Mouse (Mus musculus) forebrain, embryonic 14.5 days (tissue): ENCODE measurements around the gene Gm20388. TPM values are rescaled to one million over a fixed set of nuclear protein-coding genes. Genes with fewer than 3 reads are reported as not detected.

Experiments
- ATAC-seq: fragments of 200-750 bp; cut with Nextera tagmentation; 2 replicates; pipeline ENCODE4 v1.8.0; 2017; ENCODE audit warnings: mild to moderate bottlenecking, moderate library complexity
- DNase-seq: peaks from one replicate; pipeline ENCODE4 v3.0.0-alpha.2; 2015; ENCODE audit warnings: low spot score
- H3K27ac ChIP-seq: fragments of 300-500 bp; sonication (generic); 2 replicates; pipeline ENCODE4 v1.5.1; 2014; ENCODE audit warnings: low read depth, mild to moderate bottlenecking, control low read depth, low read length, moderate library complexity
- H3K27me3 ChIP-seq: fragments of 300-500 bp; sonication (generic); replicated peaks from 2 replicates; pipeline ENCODE4 v1.6.1; 2014; ENCODE audit warnings: low read length, control low read depth, mixed read lengths; ENCODE audit not compliant: control insufficient read depth, insufficient read depth
- H3K36me3 ChIP-seq: fragments of 300-500 bp; sonication (generic); 2 replicates; pipeline ENCODE4 v1.6.1; 2014; ENCODE audit warnings: low read length, control low read depth; ENCODE audit not compliant: control insufficient read depth, insufficient read depth
- H3K4me1 ChIP-seq: fragments of 300-500 bp; sonication (generic); 2 replicates; pipeline ENCODE4 v1.6.1; 2014; ENCODE audit warnings: antibody characterized with exemption, low read length, control low read depth; ENCODE audit not compliant: control insufficient read depth, insufficient read depth
- H3K4me2 ChIP-seq: fragments of 300-500 bp; sonication (generic); 2 replicates; pipeline ENCODE4 v1.6.1; 2014; ENCODE audit warnings: mild to moderate bottlenecking, control low read depth, low read length
- H3K4me3 ChIP-seq: fragments of 300-500 bp; sonication (generic); 2 replicates; pipeline ENCODE4 v1.5.1; 2014; ENCODE audit warnings: low read depth, low read length, control low read depth
- H3K9ac ChIP-seq: fragments of 300-500 bp; sonication (generic); 2 replicates; pipeline ENCODE4 v1.6.1; 2014; ENCODE audit warnings: mild to moderate bottlenecking, low read length, control low read depth, moderate library complexity
- H3K9me3 ChIP-seq: fragments of 300-500 bp; sonication (generic); replicated peaks from 2 replicates; pipeline ENCODE4 v1.6.1; 2016; ENCODE audit warnings: low read length, control low read depth, mixed read lengths; ENCODE audit not compliant: control insufficient read depth
- WGBS: fragments of 180-500 bp; shearing (Covaris S2); extraction: QIAGEN DNeasy Blood & Tissue Kit; methylation state at CpG from one replicate; pipeline ENCODE4 v1.1.7; 2014; 5-methylcytosine and 5-hydroxymethylcytosine counted together
- polyA plus RNA-seq: library from polyadenylated mRNA; unstranded; fragments of >200 nt; fragmentation: Nextera tagmentation; extraction: Ambion mirVana; gene quantifications from 2 replicates; pipeline ENCODE4 v1.2.1, GENCODE M21; 2014

Gene Gm20388
- polyA plus RNA-seq, 1 experiment from 2014 or later: 7.4 TPM

DNA sequence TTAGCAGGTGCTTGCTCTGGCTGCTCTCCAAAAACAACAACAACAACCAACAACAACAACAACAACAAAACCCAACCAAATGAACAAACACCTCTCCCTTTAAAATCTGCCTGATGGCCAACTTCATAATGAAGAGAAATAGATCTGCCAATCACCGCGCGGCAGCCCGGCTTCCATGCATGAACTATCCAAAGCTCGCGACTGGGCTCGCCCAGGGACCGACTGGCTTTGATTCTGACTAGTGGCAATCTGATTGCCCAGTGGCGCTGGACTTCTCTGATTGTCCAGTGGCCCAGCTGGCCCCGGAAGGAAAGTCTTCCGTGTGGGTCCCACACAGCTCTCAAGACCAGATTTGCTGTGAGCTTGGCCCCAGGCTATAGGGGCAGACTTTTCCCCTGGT, 825.8 kb downstream of the Gm20388 start:
- ATAC-seq: peak; percentile 57

DNA sequence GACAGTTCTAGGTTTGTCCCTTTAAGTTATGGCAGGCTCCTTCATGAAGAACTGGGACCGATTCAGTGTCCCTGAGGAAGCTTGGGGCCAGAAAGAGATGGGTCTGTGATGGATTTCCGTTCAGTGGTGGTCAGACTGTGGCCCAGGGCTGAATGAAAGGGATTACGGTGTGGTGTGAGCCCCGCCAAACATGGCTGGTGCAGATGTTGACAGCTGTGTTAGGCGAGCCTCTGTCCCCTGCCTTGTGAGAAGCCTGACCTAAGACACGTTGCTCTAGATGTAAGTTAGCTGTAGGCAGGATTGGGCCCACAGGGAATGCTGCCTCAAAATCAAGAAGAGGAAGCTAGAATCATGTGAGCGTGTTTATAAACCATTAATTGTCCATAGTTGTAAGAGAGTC, 826.5 kb downstream of the Gm20388 start:
- Histone ChIP-seq H3K9ac (no peak overlapping the region), H3K27me3 (peaks cover 24% of the 10 kb centered on the region), H3K36me3 (no peaks in the 10 kb centered on the region), H3K27ac (no peak overlapping the region), H3K4me2 (no peak overlapping the region), H3K4me3 (no peak overlapping the region), H3K9me3 (no peaks in the 10 kb centered on the region), H3K4me1 (peaks cover 6% of the 10 kb centered on the region)
- 62% methylated on average over 7 of the region's 7 CpGs for WGBS
- DNase-seq: no peak
- ATAC-seq: no peak

More for the DNA sequence above, 825.8 kb downstream of the Gm20388 start:
- no peaks in the 10 kb centered on the region for H3K9me3 ChIP-seq
- peak overlapping the region; percentile 46 for H3K4me3 ChIP-seq
- H3K4me1 ChIP-seq: peaks cover 6% of the 10 kb centered on the region
- H3K27me3 ChIP-seq: peaks cover 24% of the 10 kb centered on the region
- H3K36me3 ChIP-seq: no peaks in the 10 kb centered on the region
- peak; percentile 44 for DNase-seq
- no peak overlapping the region for H3K27ac ChIP-seq
- WGBS: 2% methylated on average over 11 of the region's 11 CpGs
- peak overlapping the region; percentile 92 for H3K4me2 ChIP-seq
- H3K9ac ChIP-seq: peak overlapping the region; percentile 54

DNA sequence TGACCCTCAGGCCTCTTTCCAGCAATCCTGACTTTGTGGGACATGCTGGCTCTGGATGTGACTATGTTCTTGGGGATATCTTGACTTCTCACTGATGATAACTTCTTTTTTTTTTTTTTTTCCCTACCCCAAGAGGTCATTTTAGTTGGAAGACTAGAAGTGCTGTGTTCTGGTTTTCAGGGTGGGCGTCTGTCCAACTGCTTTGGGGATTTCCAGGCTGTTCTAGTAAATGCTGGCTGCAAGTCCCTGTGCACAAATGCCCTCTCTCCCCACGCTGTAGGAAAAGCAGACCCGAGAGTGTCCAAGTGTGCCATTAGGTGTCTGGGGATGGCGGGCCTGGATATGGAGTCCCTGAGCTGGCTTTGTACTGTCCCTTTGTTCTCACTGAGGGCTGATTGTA, 828.1 kb downstream of the Gm20388 start:
- H3K36me3 ChIP-seq: no peaks in the 10 kb centered on the region
- no peak overlapping the region for H3K4me3 ChIP-seq
- no peak overlapping the region for H3K9ac ChIP-seq
- ATAC-seq (no peak), DNase-seq (no peak)
- peaks cover 6% of the 10 kb centered on the region for H3K4me1 ChIP-seq
- WGBS: 75% methylated on average over 4 of the region's 4 CpGs
- H3K4me2 ChIP-seq: no peak overlapping the region
- no peak overlapping the region for H3K27ac ChIP-seq
- H3K27me3 ChIP-seq: peaks cover 24% of the 10 kb centered on the region; the same call in 1 of the 2 replicates
- H3K9me3 ChIP-seq: no peaks in the 10 kb centered on the region

DNA sequence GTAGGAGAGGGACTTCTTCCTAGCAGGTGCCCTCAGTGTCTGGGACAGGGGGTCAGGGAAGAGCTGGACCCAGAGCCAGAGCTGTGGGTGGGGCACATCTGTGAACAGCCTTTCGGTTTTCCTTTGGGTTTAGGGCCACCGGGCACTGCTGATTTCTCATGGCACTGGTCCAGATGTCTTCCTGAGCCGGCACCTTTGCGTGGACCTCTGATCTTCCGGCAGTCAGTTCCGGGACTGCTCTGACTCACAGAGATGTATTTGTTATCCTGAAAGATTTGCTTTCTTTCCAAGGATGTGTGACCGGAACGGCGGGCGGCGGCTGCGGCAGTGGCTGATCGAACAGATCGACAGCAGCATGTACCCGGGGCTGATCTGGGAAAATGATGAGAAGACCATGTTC, 828.9 kb downstream of the Gm20388 start:
- Histone ChIP-seq H3K4me1 (peaks cover 6% of the 10 kb centered on the region), H3K27ac (no peak overlapping the region), H3K4me3 (no peak overlapping the region), H3K9ac (no peak overlapping the region), H3K27me3 (peaks cover 22% of the 10 kb centered on the region; the same call in 1 of the 2 replicates), H3K4me2 (no peak overlapping the region), H3K36me3 (no peaks in the 10 kb centered on the region), H3K9me3 (no peaks in the 10 kb centered on the region)
- ATAC-seq: no peak
- DNase-seq: no peak
- 94% methylated on average over 15 of the region's 15 CpGs for WGBS

DNA sequence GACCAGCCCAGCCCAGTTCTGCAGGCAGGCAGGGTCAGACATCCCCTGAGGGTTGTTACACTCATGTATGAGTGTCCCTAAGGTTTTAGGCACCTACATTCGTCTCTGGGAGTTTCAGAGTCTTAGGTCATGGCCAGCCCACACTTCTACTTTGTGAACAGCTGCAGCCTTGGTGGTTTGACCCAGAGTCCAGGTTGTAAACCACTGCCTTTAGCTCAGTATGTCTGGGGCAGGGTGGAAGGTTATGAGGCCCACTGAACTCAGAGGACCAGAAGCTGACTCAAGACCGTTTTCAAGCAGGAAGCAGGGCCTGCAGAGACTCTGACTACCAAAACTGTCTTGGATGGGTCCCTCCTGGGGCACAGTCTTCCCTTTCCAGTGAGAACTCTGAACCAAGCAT, 829.9 kb downstream of the Gm20388 start:
- no peak overlapping the region for H3K4me2 ChIP-seq
- WGBS: 69% methylated on average over 2 of the region's 2 CpGs
- H3K9me3 ChIP-seq: no peaks in the 10 kb centered on the region
- no peak overlapping the region for H3K4me3 ChIP-seq
- no peaks in the 10 kb centered on the region for H3K36me3 ChIP-seq
- H3K4me1 ChIP-seq: peaks cover 5% of the 10 kb centered on the region
- peaks cover 16% of the 10 kb centered on the region; the same call in 1 of the 2 replicates for H3K27me3 ChIP-seq
- DNase-seq (no peak), ATAC-seq (no peak)
- H3K27ac ChIP-seq: no peak overlapping the region
- H3K9ac ChIP-seq: no peak overlapping the region

DNA sequence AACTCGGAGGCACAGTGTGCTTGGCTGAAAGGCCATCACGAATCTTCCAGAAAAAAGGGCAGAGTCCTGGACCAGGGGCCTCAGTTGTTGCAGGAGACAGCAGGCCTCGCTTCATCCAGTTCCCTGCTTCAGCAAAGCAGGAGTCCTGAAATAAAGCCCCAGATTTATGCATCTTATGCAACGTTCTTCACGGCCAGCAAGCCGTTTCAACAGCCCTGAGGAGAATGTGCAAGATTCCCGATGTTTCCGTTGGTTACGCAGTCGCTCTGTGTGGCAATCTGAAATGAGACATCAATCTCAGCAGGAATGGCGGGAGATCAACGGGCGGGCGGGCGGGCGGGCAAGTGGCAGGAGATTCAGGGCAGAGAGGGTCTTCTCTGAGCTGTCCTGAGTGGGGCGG, 830.4 kb downstream of the Gm20388 start:
- Histone ChIP-seq H3K36me3 (no peaks in the 10 kb centered on the region), H3K27ac (no peak overlapping the region), H3K27me3 (peaks cover 12% of the 10 kb centered on the region; the same call in 1 of the 2 replicates), H3K4me3 (no peak overlapping the region), H3K4me2 (no peak overlapping the region), H3K4me1 (0 out of 2 replicates have a peak, but pooled peaks cover 3% of the 10 kb centered on the region), H3K9ac (no peak overlapping the region), H3K9me3 (no peaks in the 10 kb centered on the region)
- ATAC-seq (no peak), DNase-seq (no peak)
- WGBS: 77% methylated on average over 17 of the region's 17 CpGs

DNA sequence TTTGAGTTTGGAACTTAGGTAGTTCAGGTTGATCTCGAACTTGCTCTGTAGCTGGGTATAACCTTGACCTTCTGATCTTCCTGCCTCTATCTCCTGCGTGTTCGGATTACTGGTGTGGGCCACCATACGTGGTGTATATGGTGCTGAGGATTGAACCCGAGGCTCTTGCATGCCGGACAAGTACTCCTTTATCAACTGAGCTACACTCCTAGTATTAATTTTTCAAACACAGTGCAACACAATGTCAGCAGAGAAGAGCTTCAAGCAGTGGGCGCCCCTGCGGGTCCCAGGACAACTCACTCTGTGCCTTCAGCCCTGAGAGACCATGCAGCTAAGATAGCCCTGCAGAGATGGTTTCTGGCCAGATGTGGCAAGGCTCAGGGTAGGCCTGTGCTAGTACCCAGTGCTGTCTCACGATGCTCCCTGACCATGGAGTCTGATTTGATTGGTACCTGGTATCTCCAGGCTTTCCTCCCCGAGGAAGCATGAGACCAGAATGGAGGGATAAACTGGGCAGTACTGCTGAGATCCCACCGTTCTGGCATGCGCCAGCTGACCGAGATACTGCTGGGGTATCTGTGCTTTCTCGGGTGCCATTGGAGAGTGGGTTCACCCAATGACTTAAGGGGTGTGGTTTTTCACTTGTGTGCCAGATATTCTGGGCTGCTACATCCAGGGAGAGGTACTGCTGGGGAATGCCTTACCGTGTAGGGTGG, 831.3 kb downstream of the Gm20388 start:
- no peak overlapping the region for H3K4me3 ChIP-seq
- H3K36me3 ChIP-seq: no peaks in the 10 kb centered on the region
- no peak for DNase-seq
- H3K4me1 ChIP-seq: no peaks in the 10 kb centered on the region
- no peak overlapping the region for H3K9ac ChIP-seq
- ATAC-seq: no peak
- H3K4me2 ChIP-seq: no peak overlapping the region
- no peaks in the 10 kb centered on the region for H3K9me3 ChIP-seq
- H3K27ac ChIP-seq: no peak overlapping the region
- H3K27me3 ChIP-seq: peaks cover 4% of the 10 kb centered on the region; the same call in 1 of the 2 replicates
- 92% methylated on average over 15 of the region's 15 CpGs for WGBS

DNA sequence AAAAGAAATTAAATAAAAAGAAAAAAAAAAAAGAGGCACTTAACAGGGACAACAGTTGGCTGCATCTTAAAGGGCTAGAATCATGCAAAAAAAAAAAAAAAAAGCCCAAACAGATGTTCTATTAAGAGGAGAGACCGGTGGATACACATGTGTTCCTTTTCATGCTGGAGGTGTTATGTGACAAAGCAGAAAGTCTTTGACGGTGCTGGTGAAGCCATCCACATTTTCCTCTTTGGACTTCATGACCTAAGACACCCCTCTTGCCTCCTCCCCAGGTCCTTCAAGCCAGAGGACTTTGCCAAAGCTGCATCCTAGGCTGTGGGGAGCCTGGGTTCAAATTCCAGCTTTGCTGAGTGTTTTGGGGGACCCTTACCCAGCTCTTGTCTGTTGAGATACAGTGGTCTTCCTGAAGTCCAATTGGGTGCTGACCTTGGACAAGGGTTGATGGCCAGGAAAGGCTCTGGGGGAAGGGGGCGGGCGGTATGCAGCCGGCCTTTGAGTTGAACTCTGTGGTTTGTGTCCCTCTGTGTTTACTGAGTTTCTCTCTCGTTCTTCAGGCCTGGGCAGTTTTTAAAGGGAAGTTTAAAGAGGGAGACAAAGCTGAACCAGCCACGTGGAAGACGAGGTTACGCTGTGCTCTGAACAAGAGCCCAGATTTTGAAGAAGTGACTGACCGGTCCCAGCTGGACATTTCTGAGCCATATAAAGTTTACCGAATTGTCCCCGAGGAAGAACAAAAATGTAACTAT, 832.7 kb downstream of the Gm20388 start:
- no peak overlapping the region for H3K9ac ChIP-seq
- no peaks in the 10 kb centered on the region for H3K36me3 ChIP-seq
- no peaks in the 10 kb centered on the region for H3K9me3 ChIP-seq
- no peaks in the 10 kb centered on the region for H3K4me1 ChIP-seq
- no peak overlapping the region for H3K4me2 ChIP-seq
- H3K4me3 ChIP-seq: no peak overlapping the region
- DNase-seq (no peak), ATAC-seq (no peak)
- 46% methylated on average over 12 of the region's 12 CpGs for WGBS
- no peaks in the 10 kb centered on the region for H3K27me3 ChIP-seq
- H3K27ac ChIP-seq: no peak overlapping the region

DNA sequence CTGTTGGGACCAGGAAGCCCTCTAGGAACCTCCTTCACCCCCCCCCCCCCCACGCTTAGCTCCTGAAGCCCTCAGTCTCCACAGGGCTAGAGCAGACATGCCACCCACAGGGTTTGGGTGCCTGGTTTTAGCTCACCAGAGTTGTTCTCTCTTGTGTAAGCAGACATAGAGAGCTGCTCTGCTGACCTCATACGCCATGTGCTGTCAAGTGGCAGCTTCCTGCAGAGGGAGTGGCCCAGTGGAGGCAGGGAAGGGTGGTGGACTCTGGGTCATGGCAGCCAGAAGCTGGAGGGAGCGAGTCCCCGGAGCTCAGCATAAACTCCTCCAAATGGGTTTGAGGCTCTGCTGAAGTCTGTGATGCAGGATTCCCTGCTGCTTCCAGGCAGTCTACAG, 833.3 kb downstream of the Gm20388 start:
- Histone ChIP-seq H3K9ac (no peak overlapping the region), H3K9me3 (no peaks in the 10 kb centered on the region), H3K27ac (no peak overlapping the region), H3K4me3 (no peak overlapping the region), H3K27me3 (no peaks in the 10 kb centered on the region), H3K4me1 (no peaks in the 10 kb centered on the region), H3K4me2 (no peak overlapping the region), H3K36me3 (no peaks in the 10 kb centered on the region)
- no peak for ATAC-seq
- WGBS: 70% methylated on average over 4 of the region's 4 CpGs
- no peak for DNase-seq
